Mouse (Mus musculus) thymus, postnatal 0 days (tissue): ENCODE results near the gene Tead4. TPM values are rescaled to one million over a fixed set of nuclear protein-coding genes. Genes with fewer than 3 reads are reported as not detected.

Experiments
- DNase-seq: peaks from one replicate; pipeline ENCODE4 v3.0.0-alpha.2; 2015; ENCODE audit warnings: low spot score
- polyA plus RNA-seq: library from polyadenylated mRNA; unstranded; fragments of >200 nt; fragmentation: Nextera tagmentation; extraction: Ambion mirVana; gene quantifications from 2 replicates; pipeline ENCODE4 v1.2.1, GENCODE M21; 2015

Tead4 gene
- polyA plus RNA-seq, 1 experiment from 2014 or later, result 0.36 TPM

- peak; percentile 24 for DNase-seq
Observed at GRCm38 (mm10) chr6:128179247-128179646, 121.4 kb downstream of the Tead4 start.

- DNase-seq, result no peak
Observed at GRCm38 (mm10) chr6:128178681-128179080, 121.9 kb downstream of the Tead4 start.

Other genes starting within 250 kb of the Tead4 start
- 28.2 and 28.6 TPM in 2 replicates for gene Tspan9, start 157.2 kb downstream of the Tead4 start, polyA plus RNA-seq
- 12.2 and 13.4 TPM in 2 replicates for gene Tulp3, start 55.0 kb upstream of the Tead4 start, polyA plus RNA-seq
- gene Rhno1, start 62.1 kb upstream of the Tead4 start, polyA plus RNA-seq, result 133 and 144 TPM in 2 replicates
- 22.0 and 23.9 TPM in 2 replicates for gene Foxm1, start 62.1 kb upstream of the Tead4 start, polyA plus RNA-seq
- 0.26 and 0.57 TPM in 2 replicates for gene Tex52, start 74.6 kb upstream of the Tead4 start, polyA plus RNA-seq
- gene Gm44596, start 74.7 kb upstream of the Tead4 start, polyA plus RNA-seq, result not detected in 2 replicates
- gene Nrip2, start 98.5 kb upstream of the Tead4 start, polyA plus RNA-seq, result 4.8 and 5.6 TPM in 2 replicates
- gene Itfg2, start 124.1 kb upstream of the Tead4 start, polyA plus RNA-seq, result 20.2 and 23.0 TPM in 2 replicates
- gene Fkbp4, start 137.9 kb upstream of the Tead4 start, polyA plus RNA-seq, result 213 and 261 TPM in 2 replicates
- not detected in 2 replicates for gene Pzp, start 225.9 kb upstream of the Tead4 start, polyA plus RNA-seq